7 mouse cellular contexts compared by ENCODE assay signal in genomic region chr5:24383026-24383859, GRCm38 (mm10). TPM values are rescaled to one million over a fixed set of nuclear protein-coding genes. Genes with fewer than 3 reads are reported as not detected.
DNase-seq lines count a peak whose midpoint lies in the region; ATAC-seq and TF ChIP-seq lines count a peak whose summit lies in the region.

No protein-coding gene starts in this region.

- TF ChIP-seq CTCF in intestine, postnatal 0 days (IDR thresholded peaks at IDR 0.05; ENCODE audit: low read depth): peak; percentile 86
- peak; percentile 52; the same call in 1 of the 2 replicates for TF ChIP-seq CTCF in small intestine, adult 2 months (IDR thresholded peaks at IDR 0.05; ENCODE audit: extremely low read depth, insufficient read length, insufficient replicate concordance, low read depth, low read length)

- H3K27ac ChIP-seq in intestine, postnatal 0 days (ENCODE audit: low read depth, low read length): no peak overlapping the region
- H3K27ac ChIP-seq in midbrain, embryonic 12.5 days (replicated peaks): peak overlapping the region; percentile 66
- no peak overlapping the region for H3K27ac ChIP-seq in small intestine, adult 2 months (ENCODE audit: insufficient read depth, low read depth, low read length)

- peak; percentile 94 for DNase-seq in adrenal gland, adult 8-10 months
- peak; percentile 94 for DNase-seq in embryo, embryonic 9.5 days (ENCODE audit: extremely low spot score)
- peak; percentile 64 to 83 for DNase-seq in gastrocnemius, postnatal 4 days (ENCODE audit: low spot score in 2 of 2)
- peak; percentile 94 for DNase-seq in left cerebral cortex, postnatal 4 days

- 2% methylated on average over 34 of the region's 34 CpGs for WGBS in intestine, postnatal 0 days
- WGBS in midbrain, embryonic 12.5 days: under 1% methylated on average over 34 of the region's 34 CpGs
- 3% methylated on average over 34 of the region's 34 CpGs for WGBS in small intestine, adult 2 months

- no peaks in the 10 kb centered on the region for H3K36me3 ChIP-seq in intestine, postnatal 0 days (ENCODE audit: control insufficient read depth, insufficient read depth)
- no peaks in the 10 kb centered on the region for H3K36me3 ChIP-seq in midbrain, embryonic 12.5 days
- H3K36me3 ChIP-seq in small intestine, adult 2 months (ENCODE audit: control insufficient read depth, insufficient read depth, low read length): no peaks in the 10 kb centered on the region

- H3K4me2 ChIP-seq in intestine, postnatal 0 days (replicated peaks; ENCODE audit: low read depth): peak overlapping the region; percentile 61
- H3K4me2 ChIP-seq in midbrain, embryonic 12.5 days (replicated peaks): peak overlapping the region; percentile 70

- H3K9me3 ChIP-seq in intestine, postnatal 0 days (ENCODE audit: control insufficient read depth): no peaks in the 10 kb centered on the region
- H3K9me3 ChIP-seq in midbrain, embryonic 12.5 days: no peaks in the 10 kb centered on the region

- 0 out of 2 replicates have a peak, but pooled peaks cover 3% of the 10 kb centered on the region for H3K27me3 ChIP-seq in intestine, postnatal 0 days (replicated peaks; ENCODE audit: control insufficient read depth, insufficient read depth, low read length)
- H3K27me3 ChIP-seq in midbrain, embryonic 12.5 days: peaks cover 38% of the 10 kb centered on the region
- H3K27me3 ChIP-seq in small intestine, adult 2 months (ENCODE audit: control insufficient read depth, insufficient read depth, low read length): peaks cover 12% of the 10 kb centered on the region; the same call in 1 of the 2 replicates

- peak; percentile 88 for ATAC-seq in intestine, postnatal 0 days
- peak; percentile 83 for ATAC-seq in midbrain, embryonic 12.5 days (ENCODE audit: low FRiP score, low read depth)

- peak overlapping the region; percentile 32 for H3K4me3 ChIP-seq in intestine, postnatal 0 days (ENCODE audit: low read depth, low read length)
- peak overlapping the region; percentile 50 for H3K4me3 ChIP-seq in midbrain, embryonic 12.5 days
- H3K4me3 ChIP-seq in small intestine, adult 2 months (ENCODE audit: low read depth, low read length): peak overlapping the region; percentile 59

- peaks cover 14% of the 10 kb centered on the region for H3K4me1 ChIP-seq in intestine, postnatal 0 days (replicated peaks; ENCODE audit: control insufficient read depth, insufficient read depth, low read length)
- H3K4me1 ChIP-seq in midbrain, embryonic 12.5 days: peaks cover 24% of the 10 kb centered on the region
- peaks cover 20% of the 10 kb centered on the region for H3K4me1 ChIP-seq in small intestine, adult 2 months (ENCODE audit: control insufficient read depth, insufficient read depth, insufficient read length, low read length)

- TF ChIP-seq POLR2A in small intestine, adult 2 months (IDR thresholded peaks at IDR 0.05; ENCODE audit: low read depth, low read length): no peak

- peak overlapping the region; percentile 26; the same call in 1 of the 2 replicates for H3K9ac ChIP-seq in intestine, postnatal 0 days (ENCODE audit: low read depth, low read length)
- H3K9ac ChIP-seq in midbrain, embryonic 12.5 days (replicated peaks): peak overlapping the region; percentile 53

- intact Hi-C loops in left cerebral cortex, postnatal 4 days (cut with DNase I): no loop called here

RNA-seq across cellular contexts. Expression of gene Atg9b, which starts 8.7 kb away (rescaled TPM):
- 1 to 10 TPM in 1 of 4 experiments, under 1 TPM in 3; 0.55 to 1.3 (median 0.64) TPM for total RNA-seq in adrenal gland, adult 8-10 months (2022)
- total RNA-seq in gastrocnemius, postnatal 4 days (2021): under 1 TPM; 0.67 to 0.86 TPM
- 0.42 and 0.61 TPM in 2 replicates for polyA plus RNA-seq in intestine, postnatal 0 days (2015; fragmentation: Nextera tagmentation; extraction: Ambion mirVana)
- total RNA-seq in left cerebral cortex, postnatal 4 days (2021): 1 to 10 TPM; 6.4 to 8.1 TPM
- polyA plus RNA-seq in midbrain, embryonic 12.5 days (2016; fragmentation: Nextera tagmentation; extraction: Ambion mirVana): 0.35 and 0.46 TPM in 2 replicates
- polyA plus RNA-seq in small intestine, adult 2 months (2012; rRNA removed): 0.43 and 1.9 TPM in 2 replicates

RNA-seq across cellular contexts. Expression of gene Abcb8, which starts 10.2 kb away (rescaled TPM):
- total RNA-seq in adrenal gland, adult 8-10 months (2022): 10 to 100 TPM; 73.5 to 97.6 (median 86.0) TPM
- total RNA-seq in gastrocnemius, postnatal 4 days (2021): 10 to 100 TPM; 48.0 to 51.9 TPM
- polyA plus RNA-seq in intestine, postnatal 0 days (2015; fragmentation: Nextera tagmentation; extraction: Ambion mirVana): 40.4 and 40.9 TPM in 2 replicates
- 10 to 100 TPM; 44.5 to 53.6 TPM for total RNA-seq in left cerebral cortex, postnatal 4 days (2021)
- 47.1 and 48.0 TPM in 2 replicates for polyA plus RNA-seq in midbrain, embryonic 12.5 days (2016; fragmentation: Nextera tagmentation; extraction: Ambion mirVana)
- polyA plus RNA-seq in small intestine, adult 2 months (2012; rRNA removed): 53.2 and 83.7 TPM in 2 replicates

RNA-seq across cellular contexts. Expression of gene Nos3, which starts 18.6 kb away (rescaled TPM):
- total RNA-seq in adrenal gland, adult 8-10 months (2022): 10 to 100 TPM in 1 of 4 experiments, 1 to 10 TPM in 3; 6.5 to 11.2 (median 9.1) TPM
- 10 to 100 TPM; 10.4 to 11.7 TPM for total RNA-seq in gastrocnemius, postnatal 4 days (2021)
- 3.5 and 3.7 TPM in 2 replicates for polyA plus RNA-seq in intestine, postnatal 0 days (2015; fragmentation: Nextera tagmentation; extraction: Ambion mirVana)
- 10 to 100 TPM; 10.0 to 10.2 TPM for total RNA-seq in left cerebral cortex, postnatal 4 days (2021)
- 7.1 and 9.2 TPM in 2 replicates for polyA plus RNA-seq in midbrain, embryonic 12.5 days (2016; fragmentation: Nextera tagmentation; extraction: Ambion mirVana)
- 2.8 and 4.0 TPM in 2 replicates for polyA plus RNA-seq in small intestine, adult 2 months (2012; rRNA removed)

RNA-seq across cellular contexts. Expression of gene Asic3, which starts 29.9 kb away (rescaled TPM):
- total RNA-seq in adrenal gland, adult 8-10 months (2022): under 1 TPM in 3 of 4 experiments, not detected in 1; 0.30 to 0.59 (median 0.55) TPM
- total RNA-seq in gastrocnemius, postnatal 4 days (2021): under 1 TPM; 0.22 to 0.52 TPM
- 0.08 and 0.17 TPM in 2 replicates for polyA plus RNA-seq in intestine, postnatal 0 days (2015; fragmentation: Nextera tagmentation; extraction: Ambion mirVana)
- not detected for total RNA-seq in left cerebral cortex, postnatal 4 days (2021)
- 0.17 and 0.27 TPM in 2 replicates for polyA plus RNA-seq in midbrain, embryonic 12.5 days (2016; fragmentation: Nextera tagmentation; extraction: Ambion mirVana)
- polyA plus RNA-seq in small intestine, adult 2 months (2012; rRNA removed): 0.58 and 1.9 TPM in 2 replicates

RNA-seq across cellular contexts. Expression of gene Kcnh2, which starts 31.8 kb away (rescaled TPM):
- total RNA-seq in adrenal gland, adult 8-10 months (2022): 10 to 100 TPM; 17.7 to 47.2 (median 36.0) TPM
- 10 to 100 TPM; 22.4 to 24.6 TPM for total RNA-seq in gastrocnemius, postnatal 4 days (2021)
- polyA plus RNA-seq in intestine, postnatal 0 days (2015; fragmentation: Nextera tagmentation; extraction: Ambion mirVana): 3.0 and 3.1 TPM in 2 replicates
- 10 to 100 TPM; 16.4 to 21.2 TPM for total RNA-seq in left cerebral cortex, postnatal 4 days (2021)
- polyA plus RNA-seq in midbrain, embryonic 12.5 days (2016; fragmentation: Nextera tagmentation; extraction: Ambion mirVana): 18.0 and 18.5 TPM in 2 replicates
- 21.9 and 26.3 TPM in 2 replicates for polyA plus RNA-seq in small intestine, adult 2 months (2012; rRNA removed)
